Mouse (Mus musculus) heart, postnatal 14 days (tissue): ENCODE data around the gene Zfp423. TPM values are rescaled to one million over a fixed set of nuclear protein-coding genes. Genes with fewer than 3 reads are reported as not detected.
A peak's percentile ranks its signal among the peaks of the same experiment; 100 is the strongest.

Source experiments
- DNase-seq, 2 experiments: peaks; one replicate each; pipeline ENCODE4 v3.0.0; 2021 to 2022
- intact Hi-C: fragments of 180-260 bp; cut with DNase I; formaldehyde crosslinking; loops from one replicate; pipeline ENCODE4 v1.15.1; 2025
- total RNA-seq, 2 experiments: library from RNA; stranded (reverse); gene quantifications; 2 replicates each; pipeline ENCODE4 v1.2.3; 2021

The Zfp423 gene
- total RNA-seq, 2 experiments from 2014 or later: 8.0 to 8.5 TPM

DNA sequence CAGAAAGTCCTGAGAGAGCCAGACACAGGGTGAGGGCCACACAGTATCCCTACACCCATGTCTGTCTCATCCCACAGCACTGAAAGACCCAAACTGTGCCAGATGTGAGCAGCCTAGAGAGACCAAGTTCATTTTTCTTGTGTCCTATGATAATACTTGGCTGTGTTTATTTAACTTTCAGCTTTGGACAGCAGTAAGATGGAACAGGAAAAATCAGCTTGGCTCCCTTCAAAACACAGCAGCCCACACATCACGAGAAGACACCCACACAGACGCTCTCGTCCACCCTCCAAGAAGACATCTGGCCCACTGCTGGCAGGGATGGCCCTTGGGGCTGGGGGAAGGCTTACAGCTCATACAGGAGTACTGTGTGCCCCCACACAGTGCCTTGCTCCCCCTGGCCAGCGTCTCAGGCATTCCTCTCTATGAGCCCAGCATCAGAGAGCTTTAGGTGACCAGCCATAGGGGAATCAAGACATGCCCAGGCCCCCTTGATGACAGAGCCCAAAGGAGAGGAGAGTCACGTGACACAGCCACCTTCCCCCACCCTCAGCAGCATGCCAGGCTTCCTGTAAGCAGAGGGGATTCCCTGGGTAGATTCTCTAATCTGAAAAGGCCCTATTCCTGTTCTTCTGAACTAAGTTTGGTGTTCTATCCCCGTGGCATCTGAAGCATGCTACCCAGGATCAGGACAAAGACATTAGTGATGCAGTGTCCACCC lies 45.0 kb downstream of the Zfp423 start:
- no peak for DNase-seq
- intact Hi-C loops: no loop called here

- intact Hi-C loops: no loop called here
- DNase-seq: no peak
Observed at GRCm38 (mm10) chr8:87908940-87909339, 50.5 kb downstream of the Zfp423 start.

DNA sequence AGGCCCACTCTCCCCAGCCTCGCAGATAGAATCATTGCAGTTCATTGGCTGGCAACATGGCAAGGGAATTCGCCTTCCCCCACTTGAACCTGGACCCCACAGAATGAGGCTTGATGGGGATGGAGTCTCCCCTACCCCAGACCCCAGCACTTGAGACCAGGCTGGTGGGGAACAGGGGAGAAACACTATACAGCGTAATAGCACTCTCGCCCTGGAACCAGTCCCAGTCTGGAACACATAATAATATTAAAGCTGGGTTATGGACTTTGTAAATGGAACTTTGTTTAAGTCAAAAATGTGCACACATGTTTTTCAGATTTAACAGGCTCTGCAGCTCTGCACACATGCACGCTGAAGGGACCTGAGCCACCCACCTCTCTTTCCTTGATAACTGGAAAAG lies 54.0 kb downstream of the Zfp423 start:
- intact Hi-C loops: no loop called here

DNA sequence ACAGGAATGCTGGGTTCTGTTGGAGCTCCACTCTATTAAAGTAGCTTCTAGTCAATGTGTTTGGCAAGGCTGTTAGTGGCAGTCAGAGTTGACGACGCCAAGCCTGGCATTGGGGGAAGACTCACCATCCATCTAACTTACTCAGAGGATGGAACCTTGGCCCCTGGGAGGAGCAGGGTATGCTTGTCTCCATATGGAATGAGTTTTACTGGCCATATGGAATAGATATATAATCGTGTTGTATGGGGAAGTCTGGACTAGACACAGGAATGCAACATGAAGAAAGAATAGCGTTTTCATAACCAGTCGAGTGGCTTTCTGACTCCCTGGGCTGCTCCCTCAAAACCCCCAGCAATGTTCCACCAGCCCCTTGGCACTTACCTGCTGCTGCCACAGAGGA lies 55.3 kb downstream of the Zfp423 start:
- DNase-seq: no peak
- intact Hi-C loops: no loop called here

More for the DNA sequence above, 54.0 kb downstream of the Zfp423 start:
- DNase-seq: no peak

- DNase-seq: no peak
- intact Hi-C loops: no loop called here
Observed at GRCm38 (mm10) chr8:87895203-87896041, 64.0 kb downstream of the Zfp423 start.

- DNase-seq: no peak
- intact Hi-C loops: loop anchor here (5.0 kb wide), 1 partner anchor 63 kb away; the partner anchor contains the start of gene Zfp423
Observed at GRCm38 (mm10) chr8:87894287-87894686, 65.1 kb downstream of the Zfp423 start.

- intact Hi-C loops: loop anchor here (5.0 kb wide), 1 partner anchor 64 kb away; the partner anchor contains the start of gene Zfp423
- DNase-seq: no peak
Observed at GRCm38 (mm10) chr8:87893547-87893946, 65.8 kb downstream of the Zfp423 start.

- intact Hi-C loops: loop anchor here (5.0 kb wide), 1 partner anchor 64 kb away; the partner anchor contains the start of gene Zfp423
- DNase-seq: no peak
Observed at GRCm38 (mm10) chr8:87892891-87893290, 66.5 kb downstream of the Zfp423 start.

DNA sequence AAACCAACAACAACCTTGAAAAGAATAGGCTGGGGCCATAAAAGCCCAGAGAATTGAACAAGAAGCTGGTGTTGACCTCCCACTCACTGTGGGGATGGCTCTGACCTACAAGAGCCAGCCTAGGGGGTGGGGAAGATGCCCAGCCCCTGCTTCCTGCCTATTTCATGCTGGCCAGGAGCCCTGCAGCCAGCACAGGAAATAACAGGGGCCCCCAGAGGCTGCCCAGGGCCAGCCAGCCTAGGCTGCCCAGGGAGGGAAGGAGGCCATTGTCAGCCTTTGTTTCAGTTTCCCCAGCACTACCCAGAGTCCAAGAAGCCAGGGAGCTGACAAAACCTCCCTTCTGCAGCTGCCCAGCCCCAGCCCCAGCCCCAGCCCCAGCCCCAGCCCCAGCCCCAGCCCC lies 67.5 kb downstream of the Zfp423 start:
- intact Hi-C loops: loop anchor here (5.0 kb wide), 1 partner anchor 65 kb away; the partner anchor contains the start of gene Zfp423
- peak; percentile 19 to 27 for DNase-seq

DNA sequence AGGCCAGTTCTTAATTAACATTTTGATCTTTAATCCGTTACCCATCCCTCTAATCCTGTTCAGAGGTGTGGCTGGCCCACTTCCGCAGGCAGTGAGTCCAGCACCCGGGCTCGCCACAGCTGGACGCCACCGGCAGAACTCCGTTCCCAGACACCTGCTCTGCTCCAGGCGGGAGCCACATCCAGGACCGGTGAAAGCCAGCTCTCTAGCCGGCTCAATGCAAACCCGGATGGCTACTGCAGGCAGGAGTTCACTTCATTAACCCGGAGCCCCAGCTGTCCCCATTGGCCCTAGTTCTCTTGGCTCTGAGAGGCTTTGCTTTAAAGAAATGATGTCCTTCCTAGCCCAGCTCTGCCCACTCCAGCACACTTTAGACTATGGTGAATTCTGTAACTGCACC lies 71.4 kb downstream of the Zfp423 start:
- intact Hi-C loops: no loop called here
- no peak for DNase-seq

DNA sequence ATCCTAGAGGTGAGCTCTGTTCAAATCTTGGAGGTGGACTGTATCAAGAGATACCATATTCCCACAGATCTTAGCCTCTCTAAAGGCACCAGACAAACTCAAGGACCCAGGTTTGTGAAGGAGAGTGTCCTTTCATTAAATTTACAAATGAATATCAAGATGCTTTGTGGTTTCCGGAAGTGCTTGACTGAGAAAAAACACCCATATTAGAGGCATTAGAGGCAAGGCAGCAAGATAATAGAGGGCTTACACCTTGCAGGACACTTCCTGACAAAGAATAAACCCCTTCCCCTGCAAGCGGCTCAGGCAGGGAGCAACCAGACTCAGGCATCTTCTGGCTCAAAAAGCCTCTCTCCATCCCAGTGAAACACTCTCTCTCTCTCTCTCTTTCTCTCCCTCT lies 78.3 kb downstream of the Zfp423 start:
- intact Hi-C loops: no loop called here
- no peak for DNase-seq

GRCm38 (mm10) chr8:87875852-87876251 lies 83.5 kb downstream of the Zfp423 start:
- no peak for DNase-seq
- intact Hi-C loops: no loop called here

- DNase-seq: peak in 1 of 2 experiments; percentile 26
Observed at GRCm38 (mm10) chr8:87875452-87875851, 83.9 kb downstream of the Zfp423 start.

GRCm38 (mm10) chr8:87872987-87873550 lies 86.3 kb downstream of the Zfp423 start:
- DNase-seq: no peak
- intact Hi-C loops: no loop called here

More at GRCm38 (mm10) chr8:87875452-87875851, 83.9 kb downstream of the Zfp423 start:
- intact Hi-C loops: no loop called here

DNA sequence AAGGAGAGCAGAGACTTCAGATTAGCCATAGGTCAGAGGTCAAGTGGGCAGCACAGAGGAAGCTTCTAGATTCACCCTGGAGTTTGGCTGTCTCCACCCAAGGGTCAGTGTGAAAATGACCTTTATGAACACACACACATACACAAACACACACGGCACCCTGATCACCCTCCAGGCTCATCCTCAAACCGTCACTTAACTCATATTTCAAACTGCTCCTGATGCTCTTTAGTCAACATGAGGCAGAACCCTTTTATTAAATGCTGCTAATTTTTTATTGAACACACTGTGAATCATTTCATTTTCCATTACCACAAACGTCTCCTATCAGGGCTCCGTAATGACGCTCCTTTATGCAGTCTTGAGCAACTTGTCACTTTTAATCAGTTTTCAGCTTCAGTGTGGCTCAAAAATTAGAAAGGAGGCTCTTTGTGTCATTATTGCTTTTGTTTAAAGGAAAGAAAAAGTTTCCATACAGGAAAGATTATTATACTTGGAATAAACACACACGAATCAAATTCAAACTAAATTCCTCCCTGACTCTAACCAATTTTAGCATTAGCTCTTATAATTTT lies 87.0 kb downstream of the Zfp423 start:
- intact Hi-C loops: no loop called here
- no peak for DNase-seq

GRCm38 (mm10) chr8:87866586-87866985 lies 92.8 kb downstream of the Zfp423 start:
- intact Hi-C loops: loop anchor here (10.0 kb wide), 1 partner anchor 148 kb away; no protein-coding TSS in a partner anchor
- no peak for DNase-seq

DNA sequence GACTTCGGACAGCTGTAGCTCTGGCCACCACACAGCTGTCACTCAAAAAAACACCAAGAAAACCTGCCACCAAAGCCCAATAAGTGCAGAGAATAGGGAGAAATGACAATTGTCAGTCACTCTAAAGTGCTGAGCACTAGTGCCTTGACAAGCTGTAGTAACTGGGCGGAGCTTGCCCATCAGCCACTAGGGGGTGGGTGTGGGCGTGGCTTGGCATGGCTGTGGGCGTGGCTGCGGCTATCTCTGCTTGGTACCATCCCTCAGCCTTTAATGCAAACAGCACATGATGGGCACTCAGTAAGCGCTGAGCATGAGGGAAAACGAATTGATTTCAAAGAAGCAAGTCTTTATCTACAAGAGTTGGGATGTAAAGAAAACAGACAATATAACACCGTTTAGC lies 95.2 kb downstream of the Zfp423 start:
- no peak for DNase-seq

GRCm38 (mm10) chr8:87863128-87863527 lies 96.3 kb downstream of the Zfp423 start:
- intact Hi-C loops: loop anchor here (10.0 kb wide), 1 partner anchor 152 kb away; no protein-coding TSS in a partner anchor
- DNase-seq: no peak

More for the DNA sequence above, 95.2 kb downstream of the Zfp423 start:
- intact Hi-C loops: loop anchor here (10.0 kb wide), 1 partner anchor 151 kb away; no protein-coding TSS in a partner anchor

GRCm38 (mm10) chr8:87861718-87862117 lies 97.7 kb downstream of the Zfp423 start:
- intact Hi-C loops: loop anchor here (10.0 kb wide), 1 partner anchor 153 kb away; no protein-coding TSS in a partner anchor
- DNase-seq: peak in 1 of 2 experiments; percentile 16

GRCm38 (mm10) chr8:87860905-87861304 lies 98.5 kb downstream of the Zfp423 start:
- DNase-seq: no peak

More at GRCm38 (mm10) chr8:87860905-87861304, 98.5 kb downstream of the Zfp423 start:
- intact Hi-C loops: loop anchor here (10.0 kb wide), 1 partner anchor 154 kb away; no protein-coding TSS in a partner anchor
